Mouse (Mus musculus) midbrain, embryonic 16.5 days (tissue): ENCODE measurements at regions not wholly inside any gene's neighbourhood (a gene's known extent, or its start where the extent isn't known, plus 50 kb on each side); places are given as distances from the start of the nearest gene placed in this dataset.
A peak's percentile ranks its signal among the peaks of the same experiment; 100 is the strongest.

ENCODE experiments used
- ATAC-seq: fragments of 200-750 bp; cut with Nextera tagmentation; 2 replicates; pipeline ENCODE4 v1.8.0; 2017; ENCODE audit warnings: moderate TSS enrichment
- H3K27ac ChIP-seq: fragments of 300-500 bp; sonication (generic); 2 replicates; pipeline ENCODE4 v1.5.1; 2014; ENCODE audit warnings: mild to moderate bottlenecking, low read length, mixed read lengths
- H3K27me3 ChIP-seq: fragments of 300-500 bp; sonication (generic); 2 replicates; pipeline ENCODE4 v1.6.1; 2014; ENCODE audit warnings: low read depth, low read length, mixed read lengths; ENCODE audit not compliant: control insufficient read depth, insufficient read depth
- H3K36me3 ChIP-seq: fragments of 300-500 bp; sonication (generic); 2 replicates; pipeline ENCODE4 v1.6.1; 2014; ENCODE audit warnings: mild to moderate bottlenecking, low read length, moderate library complexity, mixed read lengths; ENCODE audit not compliant: control insufficient read depth, insufficient read depth
- H3K4me1 ChIP-seq: fragments of 300-500 bp; sonication (generic); 2 replicates; pipeline ENCODE4 v1.6.1; 2014; ENCODE audit warnings: mild to moderate bottlenecking, low read length, mixed read lengths; ENCODE audit not compliant: control insufficient read depth, insufficient read depth
- H3K4me2 ChIP-seq: fragments of 300-500 bp; sonication (generic); 2 replicates; pipeline ENCODE4 v1.6.1; 2014; ENCODE audit warnings: mild to moderate bottlenecking, low read length, mixed read lengths
- H3K4me3 ChIP-seq: fragments of 300-500 bp; sonication (generic); 2 replicates; pipeline ENCODE4 v1.5.1; 2014; ENCODE audit warnings: low read depth, mild to moderate bottlenecking, low read length, moderate library complexity, mixed read lengths
- H3K9ac ChIP-seq: fragments of 300-500 bp; sonication (generic); 2 replicates; pipeline ENCODE4 v1.6.1; 2014; ENCODE audit warnings: low read depth, low read length, mixed read lengths
- H3K9me3 ChIP-seq: fragments of 300-500 bp; sonication (generic); replicated peaks from 2 replicates; pipeline ENCODE4 v1.6.1; 2014; ENCODE audit warnings: mild to moderate bottlenecking, low read length, mixed read lengths; ENCODE audit not compliant: control insufficient read depth, poor library complexity, severe bottlenecking
- WGBS: fragments of 180-500 bp; shearing (Covaris S2); extraction: QIAGEN DNeasy Blood & Tissue Kit; methylation state at CpG from one replicate; pipeline ENCODE4 v1.1.7; 2014; 5-methylcytosine and 5-hydroxymethylcytosine counted together

DNA sequence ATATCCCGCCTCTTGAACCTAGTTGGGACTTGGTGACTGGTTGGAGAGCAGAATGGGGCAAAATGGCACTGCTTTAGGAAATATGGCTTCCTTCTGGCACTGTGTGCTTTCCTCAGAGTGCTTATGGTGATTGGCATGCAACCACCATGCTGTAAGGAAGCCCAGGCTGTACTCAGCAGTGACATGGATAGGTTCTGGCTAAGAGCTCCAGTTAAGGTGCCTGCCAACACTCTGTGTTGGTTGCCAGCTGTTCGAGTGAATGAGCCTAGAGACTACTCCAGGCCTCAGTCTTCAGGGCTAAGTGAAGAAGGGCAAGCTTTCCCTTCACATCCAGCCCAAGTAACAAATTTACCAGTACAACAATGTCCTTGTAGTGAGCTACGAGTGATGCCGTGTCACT is 301.9 kb downstream of the Otol1 start:
- Histone ChIP-seq H3K9me3 (no peaks in the 10 kb centered on the region), H3K36me3 (no peaks in the 10 kb centered on the region), H3K9ac (no peak overlapping the region), H3K4me2 (no peak overlapping the region), H3K27ac (no peak overlapping the region), H3K4me1 (no peaks in the 10 kb centered on the region), H3K4me3 (no peak overlapping the region), H3K27me3 (no peaks in the 10 kb centered on the region)
- ATAC-seq: 0 out of 2 replicates have a peak, but pooled peaks have one; percentile 21
- WGBS: 88% methylated on average over 4 of the region's 4 CpGs

- Histone ChIP-seq H3K9me3 (no peaks in the 10 kb centered on the region), H3K4me2 (no peak overlapping the region), H3K4me3 (no peak overlapping the region), H3K9ac (no peak overlapping the region), H3K27me3 (no peaks in the 10 kb centered on the region), H3K36me3 (no peaks in the 10 kb centered on the region), H3K27ac (no peak overlapping the region), H3K4me1 (no peaks in the 10 kb centered on the region)
- no peak for ATAC-seq
Observed at GRCm38 (mm10) chr3:70311055-70311454, 303.6 kb downstream of the Otol1 start.

GRCm38 (mm10) chr3:70312034-70312433 is 304.6 kb downstream of the Otol1 start:
- Histone ChIP-seq H3K9me3 (no peaks in the 10 kb centered on the region), H3K36me3 (no peaks in the 10 kb centered on the region), H3K4me3 (no peak overlapping the region), H3K4me2 (no peak overlapping the region), H3K4me1 (no peaks in the 10 kb centered on the region), H3K9ac (no peak overlapping the region), H3K27me3 (no peaks in the 10 kb centered on the region), H3K27ac (no peak overlapping the region)
- ATAC-seq: no peak
- WGBS: 85% methylated on average over 3 of the region's 3 CpGs

DNA sequence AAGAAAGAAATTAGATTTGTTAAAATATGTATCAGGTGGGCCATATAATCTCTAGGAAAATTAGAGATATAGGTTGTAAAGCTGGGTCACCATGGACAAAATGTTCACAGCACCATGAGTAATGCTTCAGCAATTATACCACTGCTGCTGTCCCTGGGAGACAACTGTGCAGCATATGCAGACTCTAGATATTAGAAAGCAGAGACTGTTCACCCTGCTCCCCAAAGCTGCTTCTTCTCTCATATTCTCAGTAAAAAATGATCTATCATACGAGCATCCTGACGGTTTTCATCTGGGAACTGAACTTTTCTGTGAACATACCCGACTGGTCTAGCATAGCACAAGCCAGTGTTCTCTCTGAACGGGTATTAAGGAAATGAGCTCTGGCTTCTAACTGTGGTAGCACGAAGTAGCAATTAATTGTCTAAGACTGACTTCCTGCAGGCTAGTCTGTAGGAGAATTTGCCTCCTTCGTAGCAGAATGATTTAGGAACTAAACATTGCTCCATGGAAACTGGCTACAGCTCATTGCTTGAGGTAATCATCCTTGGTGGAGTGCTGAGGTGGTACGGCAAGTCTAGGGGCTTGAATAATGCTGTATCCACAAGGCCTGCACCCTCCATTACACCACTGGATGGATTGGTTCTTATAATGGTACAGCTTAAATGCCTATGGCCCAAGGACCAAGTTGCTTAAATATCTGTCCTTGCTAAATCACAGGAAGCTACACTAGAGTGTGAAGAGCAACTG is 305.9 kb downstream of the Otol1 start:
- Histone ChIP-seq H3K36me3 (no peaks in the 10 kb centered on the region), H3K27ac (no peak overlapping the region), H3K4me2 (no peak overlapping the region), H3K4me3 (no peak overlapping the region), H3K27me3 (no peaks in the 10 kb centered on the region), H3K9me3 (no peaks in the 10 kb centered on the region), H3K4me1 (no peaks in the 10 kb centered on the region), H3K9ac (no peak overlapping the region)
- WGBS: 73% methylated on average over 7 of the region's 7 CpGs
- no peak for ATAC-seq

DNA sequence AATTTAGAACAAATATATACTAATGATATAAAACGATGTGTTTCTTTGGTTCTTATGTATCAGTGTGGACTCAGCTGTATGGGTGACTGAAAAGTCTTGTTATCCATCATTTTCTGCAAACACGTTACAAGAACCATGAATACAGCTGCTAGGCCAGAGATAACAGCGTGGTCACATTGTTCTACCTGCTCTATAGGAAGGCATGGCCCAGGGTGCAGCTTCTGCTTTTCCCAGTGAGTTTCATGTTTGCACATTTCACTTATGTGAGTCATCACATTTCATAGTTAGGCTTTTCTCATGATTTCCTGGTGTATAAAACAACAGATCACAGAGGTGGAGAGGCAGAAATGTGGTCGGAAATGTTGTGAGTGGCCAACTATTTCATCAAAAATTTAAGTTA is 306.8 kb downstream of the Otol1 start:
- H3K9ac ChIP-seq: no peak overlapping the region
- ATAC-seq: no peak

DNA sequence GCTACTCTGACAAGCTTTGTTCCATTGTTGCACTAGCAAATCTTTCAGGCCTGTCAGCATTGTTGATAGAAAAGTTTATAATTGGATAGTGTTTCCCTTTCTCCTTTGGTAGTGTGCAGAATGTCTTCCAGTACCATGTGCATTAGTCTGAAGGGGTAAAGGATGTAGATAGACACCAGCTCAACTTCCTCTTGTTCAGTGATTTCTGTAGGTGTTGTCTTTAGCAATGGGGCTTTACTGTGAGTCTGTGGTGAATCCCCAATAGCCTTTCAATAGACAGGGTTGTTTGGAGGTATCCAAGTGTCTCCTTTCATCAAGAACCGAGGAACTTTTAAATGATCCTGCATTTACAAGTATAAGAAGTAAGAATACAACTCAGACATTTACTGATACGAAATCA is 311.0 kb downstream of the Otol1 start:
- no peak for ATAC-seq
- 88% methylated on average over 2 of the region's 2 CpGs for WGBS
- no peaks in the 10 kb centered on the region for H3K4me1 ChIP-seq
- no peak overlapping the region for H3K4me3 ChIP-seq
- no peaks in the 10 kb centered on the region for H3K36me3 ChIP-seq
- no peak overlapping the region for H3K9ac ChIP-seq
- no peaks in the 10 kb centered on the region for H3K9me3 ChIP-seq
- H3K4me2 ChIP-seq: no peak overlapping the region
- H3K27me3 ChIP-seq: no peaks in the 10 kb centered on the region
- H3K27ac ChIP-seq: no peak overlapping the region

More for the DNA sequence above, 306.8 kb downstream of the Otol1 start:
- 92% methylated on average over 4 of the region's 4 CpGs for WGBS
- no peaks in the 10 kb centered on the region for H3K9me3 ChIP-seq
- no peaks in the 10 kb centered on the region for H3K4me1 ChIP-seq
- no peaks in the 10 kb centered on the region for H3K27me3 ChIP-seq
- H3K4me2 ChIP-seq: no peak overlapping the region
- H3K36me3 ChIP-seq: no peaks in the 10 kb centered on the region
- H3K27ac ChIP-seq: no peak overlapping the region
- no peak overlapping the region for H3K4me3 ChIP-seq

GRCm38 (mm10) chr3:70319139-70319538 is 311.7 kb downstream of the Otol1 start:
- Histone ChIP-seq H3K4me3 (no peak overlapping the region), H3K36me3 (no peaks in the 10 kb centered on the region), H3K9me3 (no peaks in the 10 kb centered on the region), H3K27me3 (no peaks in the 10 kb centered on the region), H3K9ac (no peak overlapping the region), H3K27ac (no peak overlapping the region), H3K4me2 (no peak overlapping the region), H3K4me1 (no peaks in the 10 kb centered on the region)
- no peak for ATAC-seq
- 84% methylated on average over 3 of the region's 3 CpGs for WGBS

DNA sequence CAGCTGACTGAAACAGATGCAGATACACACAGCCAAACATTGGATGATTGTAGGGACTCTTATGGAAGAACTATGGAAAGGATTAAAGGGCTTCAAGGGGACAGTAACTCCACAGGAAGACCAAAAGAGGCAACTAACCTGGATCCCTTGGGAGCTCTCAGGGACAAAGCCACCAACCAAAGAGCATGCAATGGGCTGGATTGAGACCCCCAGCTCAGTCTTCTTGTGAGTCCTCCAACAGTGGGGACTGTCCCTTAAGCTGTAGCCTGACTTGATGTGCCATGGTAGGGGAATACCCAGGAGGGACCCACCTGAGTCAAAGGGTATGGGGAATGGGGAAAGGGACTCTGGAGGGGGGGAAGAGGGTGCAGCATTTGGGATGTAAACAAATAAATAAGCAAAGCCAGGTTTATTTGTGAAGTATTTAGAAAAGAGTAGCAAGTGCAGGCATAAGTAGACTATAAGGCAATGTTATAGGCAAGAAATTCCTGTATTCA is 313.8 kb downstream of the Otol1 start:
- Histone ChIP-seq H3K4me3 (no peak overlapping the region), H3K4me1 (no peaks in the 10 kb centered on the region)

DNA sequence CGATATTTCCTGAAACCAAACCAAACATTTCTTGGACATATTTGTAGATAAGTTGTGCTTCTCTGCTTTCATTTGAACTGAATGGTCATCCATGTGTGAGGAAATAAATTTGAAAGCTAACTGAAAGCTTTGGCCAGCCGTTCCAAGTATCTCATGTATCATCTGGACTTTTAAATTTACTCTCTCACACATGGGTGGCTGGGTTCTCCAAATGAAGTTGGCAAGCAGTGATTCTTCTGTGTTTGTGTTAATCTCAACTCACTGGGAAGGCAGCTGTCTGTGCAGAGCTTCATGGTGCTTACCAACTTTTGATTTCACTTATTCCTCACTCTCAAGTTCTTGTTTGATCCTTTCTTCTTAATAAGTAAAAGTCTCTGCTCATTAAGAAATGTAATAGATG is 317.3 kb downstream of the Otol1 start:
- Histone ChIP-seq H3K9ac (no peak overlapping the region), H3K27me3 (no peaks in the 10 kb centered on the region), H3K9me3 (no peaks in the 10 kb centered on the region), H3K4me3 (no peak overlapping the region), H3K4me2 (no peak overlapping the region), H3K27ac (no peak overlapping the region), H3K4me1 (no peaks in the 10 kb centered on the region), H3K36me3 (no peaks in the 10 kb centered on the region)
- 88% methylated on average over 2 of the region's 2 CpGs for WGBS
- no peak for ATAC-seq

More for the DNA sequence above, 313.8 kb downstream of the Otol1 start:
- Histone ChIP-seq H3K36me3 (no peaks in the 10 kb centered on the region), H3K9ac (no peak overlapping the region), H3K9me3 (no peaks in the 10 kb centered on the region), H3K27ac (no peak overlapping the region), H3K4me2 (no peak overlapping the region), H3K27me3 (no peaks in the 10 kb centered on the region)
- ATAC-seq: no peak
